Mouse (Mus musculus): ENCODE measurements around the gene Apoc2.

Apoc2 gene

DNA sequence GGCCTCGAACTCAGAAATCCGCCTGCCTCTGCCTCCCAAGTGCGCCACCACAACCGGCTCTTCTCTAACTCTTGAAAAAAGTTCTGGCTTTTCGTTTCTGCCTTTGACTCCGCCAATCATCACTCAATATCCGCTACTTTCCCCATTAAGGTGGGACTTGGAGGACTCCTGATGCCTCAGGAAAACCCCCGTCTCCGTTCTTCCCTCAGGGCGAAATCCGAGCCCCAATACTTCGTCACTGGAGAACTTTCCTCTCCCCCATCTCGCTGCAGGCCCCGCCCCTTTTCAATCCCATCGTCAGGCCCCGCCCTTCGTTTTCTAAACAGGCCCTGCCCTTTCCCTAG is 49.6 kb downstream of the Apoc2 start:
- DNase-seq = no peak

- DNase-seq = no peak
These were observed 50.0 kb downstream of the Apoc2 start for GRCm38 (mm10) chr7:19627721-19628120.

GRCm38 (mm10) chr7:19623433-19623832 is 54.3 kb downstream of the Apoc2 start:
- no peak for DNase-seq

DNA sequence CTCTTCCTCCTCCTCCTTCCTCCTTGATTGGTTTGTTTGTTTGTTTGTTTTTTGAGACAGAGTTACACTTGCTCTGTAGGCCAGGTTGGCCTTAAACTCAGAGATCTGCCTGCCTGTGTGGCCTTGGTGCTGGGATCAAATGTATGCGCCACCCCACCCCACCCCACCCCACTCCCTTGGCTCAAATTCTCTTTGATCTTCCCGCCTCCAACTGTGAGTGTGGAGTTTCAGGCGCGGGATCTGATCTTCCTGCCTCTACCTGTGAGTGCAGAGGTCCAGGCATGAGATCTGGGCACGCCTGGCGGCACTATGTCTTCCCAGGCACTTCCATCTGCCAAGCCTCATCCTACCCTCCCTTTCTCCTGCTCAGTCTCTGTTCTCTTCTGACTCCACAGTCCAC is 55.5 kb downstream of the Apoc2 start:
- no peak for DNase-seq
